Mouse (Mus musculus) layer of hippocampus, adult 18-20 months (tissue): ENCODE data around the gene Gm14569. TPM values are rescaled to one million over a fixed set of nuclear protein-coding genes. Genes with fewer than 3 reads are reported as not detected.

Experiments
- microRNA-seq, 2 experiments: library from miRNA; unstranded; fragments of <30 nt; microRNA quantifications; one replicate each; pipeline ENCODE4 v1.2.0; 2021
- total RNA-seq, 2 experiments: library from RNA; stranded (reverse); gene quantifications; 2 replicates each; pipeline ENCODE4 v1.2.3; 2021

The Gm14569 gene
- total RNA-seq, 2 experiments from 2014 or later: 1.3 to 2.1 TPM

Small RNAs within 50 kb of the gene (microRNA-seq; reads per million reads assigned to microRNA genes)
- gene Gm44485: 0 reads per million in 2 experiments

Other genes starting within 250 kb of the Gm14569 start
- gene Lonrf3, start 163.5 kb downstream of the Gm14569 start, total RNA-seq: 10 to 100 TPM; 30.0 to 30.2 TPM
- not detected for gene Gm6268, start 90.5 kb downstream of the Gm14569 start, total RNA-seq
- gene Pgrmc1, start 106.4 kb upstream of the Gm14569 start, total RNA-seq: 100 to 1,000 TPM; 274 to 322 TPM
- gene Akap17b, start 153.6 kb upstream of the Gm14569 start, total RNA-seq: 1 to 10 TPM; 8.8 to 9.0 TPM